Mouse (Mus musculus): ENCODE data around the gene Slc4a5. TPM values are rescaled to one million over a fixed set of nuclear protein-coding genes. Genes with fewer than 3 reads are reported as not detected.

The Slc4a5 gene
- total RNA-seq, 1 experiment = 104 TPM

- in situ Hi-C loops (cut with MboI; ENCODE audit: low sequenced_read_pairs in 2 of 2, unreplicated experiment in 2 of 2) = no loop called here
- peaks cover 9% of the 10 kb centered on the region for H3K36me3 ChIP-seq (ENCODE audit: control insufficient read depth, insufficient read depth, low read length, poor library complexity, severe bottlenecking)
- TF ChIP-seq ZC3H11A (IDR thresholded peaks at IDR 0.05; ENCODE audit: borderline replicate concordance, low read depth, low read length) (no peak), CHD2 (IDR thresholded peaks at IDR 0.05; ENCODE audit: low read depth, low read length) (no peak), ZNF384 (IDR thresholded peaks at IDR 0.05; ENCODE audit: low read depth, low read length) (no peak), MAFK (IDR thresholded peaks at IDR 0.05; ENCODE audit: insufficient read depth, low read depth, low read length) (no peak), HCFC1 (IDR thresholded peaks at IDR 0.05; ENCODE audit: borderline replicate concordance, insufficient read depth, low read length) (no peak)
- no peak overlapping the region for H3K27ac ChIP-seq (ENCODE audit: insufficient read depth, low read depth, low read length, poor library complexity, severe bottlenecking)
- H3K4me3 ChIP-seq (ENCODE audit: insufficient read depth in 1 of 2, low read depth in 1 of 2, low read length in 2 of 2, poor library complexity in 1 of 2, severe bottlenecking in 1 of 2) = peak overlapping the region; percentile 16 to 90; a peak in 3 of 4 replicates
- H3K9ac ChIP-seq (ENCODE audit: insufficient read depth, low read depth, low read length, poor library complexity, severe bottlenecking) = 0 out of 2 replicates have a peak overlapping the region, but pooled peaks have one; percentile 11
- no peaks in the 10 kb centered on the region for H3K9me3 ChIP-seq (ENCODE audit: control insufficient read depth, insufficient read depth, low read depth, low read length)
- H3K4me1 ChIP-seq (ENCODE audit: control insufficient read depth in 2 of 2, insufficient read depth in 2 of 2, low read length in 2 of 2, poor library complexity in 1 of 2) = peaks cover 0 to 4% of the 10 kb centered on the region in 2 experiments; a peak in 1 of 4 replicates
- DNase-seq (ENCODE audit: low read depth, low spot score) = no peak
Measured at GRCm38 (mm10) chr6:83316022-83316421, 96.4 kb downstream of the Slc4a5 start.

DNA sequence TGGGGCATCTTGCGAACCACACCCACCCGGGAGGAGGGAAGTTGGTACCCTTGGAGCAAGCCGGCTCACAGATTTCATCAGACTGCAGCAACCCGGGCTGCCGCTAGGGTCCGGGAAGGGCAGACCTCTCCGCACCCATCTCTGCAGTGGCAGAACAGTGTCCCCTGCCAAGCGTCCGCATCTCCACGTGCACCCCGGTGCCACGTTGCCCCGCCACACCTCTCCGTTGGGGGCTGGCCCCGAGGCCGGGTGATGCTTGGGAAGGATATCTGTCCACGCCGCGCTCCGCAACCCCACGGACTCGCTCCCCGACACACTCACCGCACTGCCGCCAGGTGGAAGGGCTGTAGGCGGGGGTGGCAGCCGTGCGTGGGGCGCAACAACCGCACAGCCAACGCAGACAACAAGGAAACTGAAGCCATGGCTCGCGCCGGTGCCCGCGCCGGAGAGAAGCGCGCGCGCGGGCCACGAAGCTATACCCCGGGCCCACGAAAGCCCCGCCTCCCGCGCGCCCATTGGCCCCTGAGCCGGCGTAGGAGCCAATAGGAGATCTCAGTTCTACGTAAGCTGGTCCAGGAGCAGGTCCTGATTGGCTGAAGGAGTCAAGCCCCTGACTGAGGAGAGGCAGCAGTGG, 97.6 kb downstream of the Slc4a5 start:
- H3K9me3 ChIP-seq (ENCODE audit: control insufficient read depth, insufficient read depth, low read depth, low read length) = no peaks in the 10 kb centered on the region
- H3K36me3 ChIP-seq (ENCODE audit: control insufficient read depth, insufficient read depth, low read length, poor library complexity, severe bottlenecking) = peaks cover 5% of the 10 kb centered on the region
- H3K4me1 ChIP-seq (ENCODE audit: control insufficient read depth in 2 of 2, insufficient read depth in 2 of 2, low read length in 2 of 2, poor library complexity in 1 of 2) = peaks cover 0 to 4% of the 10 kb centered on the region in 2 experiments; a peak in 1 of 4 replicates
- DNase-seq (ENCODE audit: low read depth, low spot score) = peak; percentile 79
- H3K4me3 ChIP-seq (ENCODE audit: insufficient read depth in 1 of 2, low read depth in 1 of 2, low read length in 2 of 2, poor library complexity in 1 of 2, severe bottlenecking in 1 of 2) = peak overlapping the region; percentile 90 to 100
- H3K27ac ChIP-seq (ENCODE audit: insufficient read depth, low read depth, low read length, poor library complexity, severe bottlenecking) = peak overlapping the region; percentile 90; the same call in 1 of the 2 replicates
- in situ Hi-C loops (cut with MboI; ENCODE audit: low sequenced_read_pairs in 2 of 2, unreplicated experiment in 2 of 2) = no loop called here
- peak overlapping the region; percentile 100 for H3K9ac ChIP-seq (ENCODE audit: insufficient read depth, low read depth, low read length, poor library complexity, severe bottlenecking)
- TF ChIP-seq MAFK (IDR thresholded peaks at IDR 0.05; ENCODE audit: insufficient read depth, low read depth, low read length) = no peak
- peak; percentile 73; the same call in 1 of the 2 replicates for TF ChIP-seq CHD2 (IDR thresholded peaks at IDR 0.05; ENCODE audit: low read depth, low read length)

DNA sequence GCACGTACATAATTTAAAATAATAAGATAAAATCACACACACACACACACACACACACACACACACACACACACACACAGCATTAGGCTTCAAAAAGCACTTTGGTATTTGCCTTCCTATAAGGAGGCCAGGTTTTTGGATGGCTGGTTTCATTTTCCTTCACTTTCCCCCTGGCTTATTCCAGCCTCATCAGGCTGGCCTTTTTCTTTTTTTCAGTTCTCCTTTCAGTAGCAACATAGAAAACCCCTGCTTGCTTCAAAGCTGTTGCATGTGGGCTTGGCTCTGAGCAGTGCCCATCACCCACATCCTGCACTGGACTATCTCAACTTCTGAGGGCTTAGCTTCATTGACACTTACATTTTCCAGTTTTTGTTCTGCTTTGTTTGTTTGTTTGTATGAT, 102.3 kb downstream of the Slc4a5 start:
- no peak for DNase-seq (ENCODE audit: low read depth, low spot score)

DNA sequence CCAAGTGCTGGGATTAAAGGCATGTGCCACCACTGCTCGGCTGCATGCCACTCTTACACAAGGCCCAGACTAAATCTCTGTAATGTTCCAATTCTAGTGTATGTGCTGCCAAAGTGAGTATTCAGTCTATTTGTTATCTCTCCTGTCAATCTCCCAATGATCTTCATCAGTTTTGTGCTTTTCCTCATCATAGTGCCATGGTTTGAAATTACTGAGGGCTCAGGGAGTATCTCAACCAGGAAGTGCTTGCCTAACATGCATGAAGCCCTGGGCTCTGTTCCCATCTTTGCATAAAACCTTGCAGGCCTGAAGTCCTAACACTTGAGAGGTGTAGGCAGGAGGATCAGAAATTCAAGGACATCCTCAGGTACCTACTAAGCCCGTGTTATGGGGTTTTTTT, 103.2 kb downstream of the Slc4a5 start:
- in situ Hi-C loops (cut with MboI; ENCODE audit: low sequenced_read_pairs in 2 of 2, unreplicated experiment in 2 of 2) = no loop called here

More for the DNA sequence above, 102.3 kb downstream of the Slc4a5 start:
- in situ Hi-C loops (cut with MboI; ENCODE audit: low sequenced_read_pairs in 2 of 2, unreplicated experiment in 2 of 2) = no loop called here
- TF ChIP-seq ZC3H11A (IDR thresholded peaks at IDR 0.05; ENCODE audit: borderline replicate concordance, low read depth, low read length) (no peak), MAFK (IDR thresholded peaks at IDR 0.05; ENCODE audit: insufficient read depth, low read depth, low read length) (no peak), ZNF384 (IDR thresholded peaks at IDR 0.05; ENCODE audit: low read depth, low read length) (no peak), CHD2 (IDR thresholded peaks at IDR 0.05; ENCODE audit: low read depth, low read length) (no peak), HCFC1 (IDR thresholded peaks at IDR 0.05; ENCODE audit: borderline replicate concordance, insufficient read depth, low read length) (no peak)
- Histone ChIP-seq H3K4me1 (ENCODE audit: control insufficient read depth in 2 of 2, insufficient read depth in 2 of 2, low read length in 2 of 2, poor library complexity in 1 of 2) (peaks cover 2% of the 10 kb centered on the region in 2 experiments; a peak in 2 of 4 replicates), H3K9me3 (ENCODE audit: control insufficient read depth, insufficient read depth, low read depth, low read length) (no peaks in the 10 kb centered on the region), H3K9ac (ENCODE audit: insufficient read depth, low read depth, low read length, poor library complexity, severe bottlenecking) (no peak overlapping the region), H3K4me3 (ENCODE audit: insufficient read depth in 1 of 2, low read depth in 1 of 2, low read length in 2 of 2, poor library complexity in 1 of 2, severe bottlenecking in 1 of 2) (no peak overlapping the region), H3K27ac (ENCODE audit: insufficient read depth, low read depth, low read length, poor library complexity, severe bottlenecking) (no peak overlapping the region), H3K36me3 (ENCODE audit: control insufficient read depth, insufficient read depth, low read length, poor library complexity, severe bottlenecking) (no peaks in the 10 kb centered on the region)

More for the DNA sequence above, 103.2 kb downstream of the Slc4a5 start:
- Histone ChIP-seq H3K4me1 (ENCODE audit: control insufficient read depth in 2 of 2, insufficient read depth in 2 of 2, low read length in 2 of 2, poor library complexity in 1 of 2) (peaks cover 0 to 7% of the 10 kb centered on the region in 2 experiments; a peak in 2 of 4 replicates), H3K4me3 (ENCODE audit: insufficient read depth in 1 of 2, low read depth in 1 of 2, low read length in 2 of 2, poor library complexity in 1 of 2, severe bottlenecking in 1 of 2) (no peak overlapping the region), H3K9ac (ENCODE audit: insufficient read depth, low read depth, low read length, poor library complexity, severe bottlenecking) (no peak overlapping the region), H3K36me3 (ENCODE audit: control insufficient read depth, insufficient read depth, low read length, poor library complexity, severe bottlenecking) (no peaks in the 10 kb centered on the region), H3K27ac (ENCODE audit: insufficient read depth, low read depth, low read length, poor library complexity, severe bottlenecking) (no peak overlapping the region), H3K9me3 (ENCODE audit: control insufficient read depth, insufficient read depth, low read depth, low read length) (no peaks in the 10 kb centered on the region)
- DNase-seq (ENCODE audit: low read depth, low spot score) = no peak
- TF ChIP-seq ZNF384 (IDR thresholded peaks at IDR 0.05; ENCODE audit: low read depth, low read length) = no peak
- no peak for TF ChIP-seq HCFC1 (IDR thresholded peaks at IDR 0.05; ENCODE audit: borderline replicate concordance, insufficient read depth, low read length)
- no peak for TF ChIP-seq CHD2 (IDR thresholded peaks at IDR 0.05; ENCODE audit: low read depth, low read length)
- no peak for TF ChIP-seq ZC3H11A (IDR thresholded peaks at IDR 0.05; ENCODE audit: borderline replicate concordance, low read depth, low read length)
- TF ChIP-seq MAFK (IDR thresholded peaks at IDR 0.05; ENCODE audit: insufficient read depth, low read depth, low read length) = no peak

Data from ES-E14 (cell line).